Mouse (Mus musculus): Measurements from ENCODE around the gene Msx3. TPM values are rescaled to one million over a fixed set of nuclear protein-coding genes. Genes with fewer than 3 reads are reported as not detected.

Msx3 gene
- polyA plus RNA-seq, 1 experiment = 1.4 TPM

GRCm38 (mm10) chr7:140032366-140032765 is 16.5 kb downstream of the Msx3 start:
- H3K36me3 ChIP-seq (ENCODE audit: control insufficient read depth, insufficient read depth, low read length) = peaks cover 31% of the 10 kb centered on the region
- no peak for TF ChIP-seq POLR2A (IDR thresholded peaks at IDR 0.05; ENCODE audit: control insufficient read depth, extremely low read depth, insufficient read depth, low read length, poor library complexity)
- no peak for TF ChIP-seq CTCF (IDR thresholded peaks at IDR 0.05; ENCODE audit: borderline replicate concordance, control insufficient read depth, extremely low read depth, insufficient read depth, low read length, poor library complexity)
- H3K4me1 ChIP-seq (replicated peaks; ENCODE audit: control insufficient read depth, insufficient read depth, low read length) = peaks cover 9% of the 10 kb centered on the region
- 97% methylated on average over 10 of the region's 10 CpGs for WGBS
- H3K27ac ChIP-seq (ENCODE audit: control insufficient read depth, insufficient read depth, low read length) = no peak overlapping the region
- DNase-seq = no peak
- no peaks in the 10 kb centered on the region for H3K27me3 ChIP-seq (ENCODE audit: control insufficient read depth, insufficient read depth, low read length)
- H3K4me3 ChIP-seq (ENCODE audit: control insufficient read depth, insufficient read depth, low read length) = no peak overlapping the region

GRCm38 (mm10) chr7:140031771-140032170 is 17.1 kb downstream of the Msx3 start:
- no peak for DNase-seq
- WGBS = 98% methylated on average over 12 of the region's 12 CpGs
- TF ChIP-seq POLR2A (IDR thresholded peaks at IDR 0.05; ENCODE audit: control insufficient read depth, extremely low read depth, insufficient read depth, low read length, poor library complexity) (no peak), CTCF (IDR thresholded peaks at IDR 0.05; ENCODE audit: borderline replicate concordance, control insufficient read depth, extremely low read depth, insufficient read depth, low read length, poor library complexity) (no peak)
- Histone ChIP-seq H3K36me3 (ENCODE audit: control insufficient read depth, insufficient read depth, low read length) (peaks cover 31% of the 10 kb centered on the region), H3K27me3 (ENCODE audit: control insufficient read depth, insufficient read depth, low read length) (no peaks in the 10 kb centered on the region), H3K4me3 (ENCODE audit: control insufficient read depth, insufficient read depth, low read length) (no peak overlapping the region), H3K4me1 (replicated peaks; ENCODE audit: control insufficient read depth, insufficient read depth, low read length) (peaks cover 3% of the 10 kb centered on the region), H3K27ac (ENCODE audit: control insufficient read depth, insufficient read depth, low read length) (no peak overlapping the region)

GRCm38 (mm10) chr7:140011336-140011735 is 37.6 kb downstream of the Msx3 start:
- TF ChIP-seq CTCF (IDR thresholded peaks at IDR 0.05; ENCODE audit: borderline replicate concordance, control insufficient read depth, extremely low read depth, insufficient read depth, low read length, poor library complexity) (no peak), POLR2A (IDR thresholded peaks at IDR 0.05; ENCODE audit: control insufficient read depth, extremely low read depth, insufficient read depth, low read length, poor library complexity) (no peak)
- Histone ChIP-seq H3K4me3 (ENCODE audit: control insufficient read depth, insufficient read depth, low read length) (no peak overlapping the region), H3K36me3 (ENCODE audit: control insufficient read depth, insufficient read depth, low read length) (peaks cover 7% of the 10 kb centered on the region), H3K27me3 (ENCODE audit: control insufficient read depth, insufficient read depth, low read length) (no peaks in the 10 kb centered on the region), H3K4me1 (replicated peaks; ENCODE audit: control insufficient read depth, insufficient read depth, low read length) (no peaks in the 10 kb centered on the region), H3K27ac (ENCODE audit: control insufficient read depth, insufficient read depth, low read length) (no peak overlapping the region)
- no peak for DNase-seq
- 98% methylated on average over 17 of the region's 17 CpGs for WGBS

GRCm38 (mm10) chr7:140007781-140008180 is 41.1 kb downstream of the Msx3 start:
- Histone ChIP-seq H3K27ac (ENCODE audit: control insufficient read depth, insufficient read depth, low read length) (no peak overlapping the region), H3K4me1 (replicated peaks; ENCODE audit: control insufficient read depth, insufficient read depth, low read length) (no peaks in the 10 kb centered on the region), H3K36me3 (ENCODE audit: control insufficient read depth, insufficient read depth, low read length) (peaks cover 18% of the 10 kb centered on the region), H3K4me3 (ENCODE audit: control insufficient read depth, insufficient read depth, low read length) (no peak overlapping the region), H3K27me3 (ENCODE audit: control insufficient read depth, insufficient read depth, low read length) (no peaks in the 10 kb centered on the region)
- DNase-seq = no peak
- TF ChIP-seq CTCF (IDR thresholded peaks at IDR 0.05; ENCODE audit: borderline replicate concordance, control insufficient read depth, extremely low read depth, insufficient read depth, low read length, poor library complexity) (no peak), POLR2A (IDR thresholded peaks at IDR 0.05; ENCODE audit: control insufficient read depth, extremely low read depth, insufficient read depth, low read length, poor library complexity) (no peak)
- WGBS = 98% methylated on average over 9 of the region's 9 CpGs

GRCm38 (mm10) chr7:140006861-140007611 is 41.9 kb downstream of the Msx3 start:
- no peak for TF ChIP-seq POLR2A (IDR thresholded peaks at IDR 0.05; ENCODE audit: control insufficient read depth, extremely low read depth, insufficient read depth, low read length, poor library complexity)
- TF ChIP-seq CTCF (IDR thresholded peaks at IDR 0.05; ENCODE audit: borderline replicate concordance, control insufficient read depth, extremely low read depth, insufficient read depth, low read length, poor library complexity) = no peak

DNA sequence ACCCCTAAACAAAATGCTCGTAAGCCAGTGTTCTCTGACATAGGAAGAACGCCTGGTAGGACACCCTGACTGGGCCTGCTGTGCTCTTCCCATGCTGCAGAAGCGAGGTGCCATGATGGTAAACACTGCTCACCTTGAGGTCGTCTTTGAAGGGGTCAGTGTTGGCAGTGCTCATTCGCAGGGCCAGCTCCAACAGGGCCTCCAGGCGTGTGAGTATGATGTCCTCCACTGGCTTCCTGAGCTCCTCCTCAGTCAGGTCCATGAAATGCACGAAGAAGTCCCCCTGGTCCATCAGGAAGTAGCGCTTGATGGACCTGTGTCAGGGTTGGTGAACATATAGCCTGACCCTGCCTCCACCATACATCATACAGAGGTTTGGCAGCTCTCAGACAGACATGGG is 44.2 kb downstream of the Msx3 start:
- H3K4me3 ChIP-seq (ENCODE audit: control insufficient read depth, insufficient read depth, low read length) = no peak overlapping the region
- no peak for TF ChIP-seq POLR2A (IDR thresholded peaks at IDR 0.05; ENCODE audit: control insufficient read depth, extremely low read depth, insufficient read depth, low read length, poor library complexity)
- no peaks in the 10 kb centered on the region for H3K4me1 ChIP-seq (replicated peaks; ENCODE audit: control insufficient read depth, insufficient read depth, low read length)
- H3K27ac ChIP-seq (ENCODE audit: control insufficient read depth, insufficient read depth, low read length) = no peak overlapping the region
- peaks cover 28% of the 10 kb centered on the region for H3K36me3 ChIP-seq (ENCODE audit: control insufficient read depth, insufficient read depth, low read length)
- H3K27me3 ChIP-seq (ENCODE audit: control insufficient read depth, insufficient read depth, low read length) = no peaks in the 10 kb centered on the region
- DNase-seq = no peak
- 97% methylated on average over 8 of the region's 8 CpGs for WGBS

More at GRCm38 (mm10) chr7:140006861-140007611, 41.9 kb downstream of the Msx3 start:
- Histone ChIP-seq H3K4me3 (ENCODE audit: control insufficient read depth, insufficient read depth, low read length) (no peak overlapping the region), H3K4me1 (replicated peaks; ENCODE audit: control insufficient read depth, insufficient read depth, low read length) (no peaks in the 10 kb centered on the region), H3K36me3 (ENCODE audit: control insufficient read depth, insufficient read depth, low read length) (peaks cover 18% of the 10 kb centered on the region), H3K27ac (ENCODE audit: control insufficient read depth, insufficient read depth, low read length) (no peak overlapping the region), H3K27me3 (ENCODE audit: control insufficient read depth, insufficient read depth, low read length) (no peaks in the 10 kb centered on the region)
- 95% methylated on average over 9 of the region's 9 CpGs for WGBS
- DNase-seq = no peak
